Mouse (Mus musculus) G1E (cell line): Measurements from ENCODE around the gene Pla1a.

Experiments used
- CTCF ChIP-seq: IDR thresholded peaks from 2 replicates; pipeline ENCODE4 v1.5.1; 2012; ENCODE audit warnings: low read depth, low read length, inconsistent platforms, mixed read lengths
- GATA1 ChIP-seq: IDR thresholded peaks from 2 replicates; pipeline ENCODE4 v1.6.1; 2012; ENCODE audit warnings: borderline replicate concordance, low read length, inconsistent platforms, mixed read lengths
- GATA2 ChIP-seq: IDR thresholded peaks from 2 replicates; pipeline ENCODE4 v1.6.1; 2012; ENCODE audit warnings: low read depth, low read length, inconsistent platforms, borderline replicate concordance
- TAL1 ChIP-seq: conservative IDR thresholded peaks from 2 replicates; pipeline ENCODE4 v1.6.1; 2012; ENCODE audit warnings: low read depth, low read length, inconsistent platforms, mixed read lengths

- TF ChIP-seq CTCF (no peak), GATA2 (no peak), GATA1 (no peak), TAL1 (no peak)
Measured at GRCm38 (mm10) chr16:38375182-38375581, 57.8 kb downstream of the Pla1a start.
